8 mouse cellular contexts compared by ENCODE assay signal in genomic region chr7:142967884-142968808, GRCm38 (mm10). TPM values are rescaled to one million over a fixed set of nuclear protein-coding genes. Genes with fewer than 3 reads are reported as not detected.
A peak's percentile ranks its signal among the peaks of the same experiment; 100 is the strongest.
DNase-seq lines count a peak whose midpoint lies in the region; ATAC-seq and TF ChIP-seq lines count a peak whose summit lies in the region.

No protein-coding gene starts in this region.

- H3K9me3 ChIP-seq in kidney, embryonic 14.5 days (ENCODE audit: control insufficient read depth, low read length) = no peaks in the 10 kb centered on the region
- no peaks in the 10 kb centered on the region for H3K9me3 ChIP-seq in limb, embryonic 15.5 days
- no peaks in the 10 kb centered on the region for H3K9me3 ChIP-seq in midbrain, embryonic 14.5 days (ENCODE audit: control insufficient read depth, low read length)
- H3K9me3 ChIP-seq in stomach, embryonic 15.5 days = no peaks in the 10 kb centered on the region

- peaks cover 67% of the 10 kb centered on the region for H3K27me3 ChIP-seq in kidney, embryonic 14.5 days (ENCODE audit: control insufficient read depth, insufficient read depth, low read length)
- H3K27me3 ChIP-seq in limb, embryonic 15.5 days = peaks cover 77% of the 10 kb centered on the region
- peaks cover 68% of the 10 kb centered on the region for H3K27me3 ChIP-seq in midbrain, embryonic 14.5 days (ENCODE audit: control insufficient read depth, insufficient read depth, low read length)
- peaks cover 58% of the 10 kb centered on the region for H3K27me3 ChIP-seq in stomach, embryonic 15.5 days (replicated peaks)

- H3K4me1 ChIP-seq in kidney, embryonic 14.5 days (ENCODE audit: control insufficient read depth, insufficient read depth, low read length) = peaks cover 14% of the 10 kb centered on the region; the same call in 1 of the 2 replicates
- peaks cover 26% of the 10 kb centered on the region for H3K4me1 ChIP-seq in limb, embryonic 15.5 days
- peaks cover 18% of the 10 kb centered on the region for H3K4me1 ChIP-seq in midbrain, embryonic 14.5 days (ENCODE audit: control insufficient read depth, insufficient read depth, low read length)
- peaks cover 20% of the 10 kb centered on the region for H3K4me1 ChIP-seq in stomach, embryonic 15.5 days

- H3K36me3 ChIP-seq in kidney, embryonic 14.5 days (ENCODE audit: control insufficient read depth, insufficient read depth, low read length) = no peaks in the 10 kb centered on the region
- H3K36me3 ChIP-seq in limb, embryonic 15.5 days = no peaks in the 10 kb centered on the region
- no peaks in the 10 kb centered on the region for H3K36me3 ChIP-seq in midbrain, embryonic 14.5 days (ENCODE audit: control insufficient read depth, insufficient read depth, low read length)
- no peaks in the 10 kb centered on the region for H3K36me3 ChIP-seq in stomach, embryonic 15.5 days

- peak; percentile 85 for DNase-seq in ZHBTc4 (ENCODE audit: low read depth, low spot score)
- peak; percentile 93 for DNase-seq in brain, embryonic 14.5 days (ENCODE audit: low read depth)
- peak; percentile 32 to 65 for DNase-seq in frontal cortex, postnatal 10 days (ENCODE audit: low spot score in 2 of 2)
- DNase-seq in midbrain, embryonic 14.5 days = peak; percentile 90
- DNase-seq in cerebellum, adult 9-11 months = no peak

- peak; percentile 28; the same call in 1 of the 2 replicates for TF ChIP-seq CTCF in brain, embryonic 14.5 days (IDR thresholded peaks at IDR 0.05; ENCODE audit: borderline replicate concordance, extremely low read depth, insufficient read depth, insufficient read length)

- WGBS in kidney, embryonic 14.5 days = under 1% methylated on average over 90 of the region's 90 CpGs
- WGBS in limb, embryonic 15.5 days = under 1% methylated on average over 90 of the region's 90 CpGs
- under 1% methylated on average over 90 of the region's 90 CpGs for WGBS in midbrain, embryonic 14.5 days
- under 1% methylated on average over 89 of the region's 90 CpGs for WGBS in stomach, embryonic 15.5 days

- ATAC-seq in kidney, embryonic 14.5 days (ENCODE audit: low FRiP score, low TSS enrichment) = peak; percentile 73
- ATAC-seq in limb, embryonic 15.5 days (ENCODE audit: insufficient number of reproducible peaks, low FRiP score, low TSS enrichment, low read depth) = peak; percentile 62; the same call in 1 of the 2 replicates
- peak; percentile 60; the same call in 1 of the 2 replicates for ATAC-seq in midbrain, embryonic 14.5 days (ENCODE audit: low FRiP score, low TSS enrichment)
- ATAC-seq in stomach, embryonic 15.5 days (ENCODE audit: insufficient read depth, low FRiP score, low read depth) = peak; percentile 32; the same call in 1 of the 2 replicates

- no peak for TF ChIP-seq POLR2A in brain, embryonic 14.5 days (IDR thresholded peaks at IDR 0.05; ENCODE audit: borderline replicate concordance, extremely low read depth, insufficient read depth, insufficient read length, poor library complexity, severe bottlenecking)

- peak overlapping the region; percentile 91 for H3K4me2 ChIP-seq in kidney, embryonic 14.5 days (replicated peaks; ENCODE audit: low read depth, low read length)
- H3K4me2 ChIP-seq in limb, embryonic 15.5 days = peak overlapping the region; percentile 92
- H3K4me2 ChIP-seq in midbrain, embryonic 14.5 days (ENCODE audit: low read length) = peak overlapping the region; percentile 90
- H3K4me2 ChIP-seq in stomach, embryonic 15.5 days = peak overlapping the region; percentile 100

- no peak overlapping the region for H3K27ac ChIP-seq in kidney, embryonic 14.5 days (ENCODE audit: low read depth, low read length)
- no peak overlapping the region; the same call in 1 of the 2 replicates for H3K27ac ChIP-seq in limb, embryonic 15.5 days
- no peak overlapping the region for H3K27ac ChIP-seq in midbrain, embryonic 14.5 days (replicated peaks; ENCODE audit: low read depth, low read length)
- H3K27ac ChIP-seq in stomach, embryonic 15.5 days = peak overlapping the region; percentile 76

- peak overlapping the region; percentile 44 for H3K4me3 ChIP-seq in kidney, embryonic 14.5 days (ENCODE audit: low read length)
- H3K4me3 ChIP-seq in limb, embryonic 15.5 days = peak overlapping the region; percentile 49
- H3K4me3 ChIP-seq in midbrain, embryonic 14.5 days (replicated peaks; ENCODE audit: low read depth, low read length) = peak overlapping the region; percentile 44
- peak overlapping the region; percentile 48 for H3K4me3 ChIP-seq in stomach, embryonic 15.5 days (replicated peaks)

- H3K9ac ChIP-seq in kidney, embryonic 14.5 days (ENCODE audit: low read depth, low read length) = peak overlapping the region; percentile 38
- H3K9ac ChIP-seq in limb, embryonic 15.5 days = peak overlapping the region; percentile 38; the same call in 1 of the 2 replicates
- peak overlapping the region; percentile 31; the same call in 1 of the 2 replicates for H3K9ac ChIP-seq in midbrain, embryonic 14.5 days (replicated peaks; ENCODE audit: low read length)
- H3K9ac ChIP-seq in stomach, embryonic 15.5 days = peak overlapping the region; percentile 29; the same call in 1 of the 2 replicates

RNA-seq across cellular contexts. Expression of gene Ascl2, which starts 0.9 kb away (rescaled TPM):
- polyA plus RNA-seq in brain, embryonic 14.5 days (2012; rRNA removed) = 0.72 and 0.98 TPM in 2 replicates
- 0.43 and 0.67 TPM in 2 replicates for polyA plus RNA-seq in kidney, embryonic 14.5 days (2014; fragmentation: Nextera tagmentation; extraction: Ambion mirVana)
- 1.8 TPM in 2 replicates for polyA plus RNA-seq in limb, embryonic 15.5 days (2015; fragmentation: Nextera tagmentation; extraction: Ambion mirVana)
- polyA plus RNA-seq in midbrain, embryonic 14.5 days (2014; fragmentation: Nextera tagmentation; extraction: Ambion mirVana) = 0.47 and 0.61 TPM in 2 replicates
- 5.5 and 6.1 TPM in 2 replicates for polyA plus RNA-seq in stomach, embryonic 15.5 days (2015; fragmentation: Nextera tagmentation; extraction: Ambion mirVana)

RNA-seq across cellular contexts. Expression of gene Tspan32, which starts 36.7 kb away (rescaled TPM):
- 0.16 and 0.42 TPM in 2 replicates for polyA plus RNA-seq in brain, embryonic 14.5 days (2012; rRNA removed)
- polyA plus RNA-seq in kidney, embryonic 14.5 days (2014; fragmentation: Nextera tagmentation; extraction: Ambion mirVana) = 0.79 and 0.97 TPM in 2 replicates
- 7.2 and 8.3 TPM in 2 replicates for polyA plus RNA-seq in limb, embryonic 15.5 days (2015; fragmentation: Nextera tagmentation; extraction: Ambion mirVana)
- polyA plus RNA-seq in midbrain, embryonic 14.5 days (2014; fragmentation: Nextera tagmentation; extraction: Ambion mirVana) = 0.27 and 0.57 TPM in 2 replicates
- polyA plus RNA-seq in stomach, embryonic 15.5 days (2015; fragmentation: Nextera tagmentation; extraction: Ambion mirVana) = 3.6 and 7.3 TPM in 2 replicates

RNA-seq across cellular contexts. Expression of gene Th, which starts 37.2 kb away (rescaled TPM):
- 14.8 and 17.9 TPM in 2 replicates for polyA plus RNA-seq in brain, embryonic 14.5 days (2012; rRNA removed)
- 0.10 and 0.22 TPM in 2 replicates for polyA plus RNA-seq in kidney, embryonic 14.5 days (2014; fragmentation: Nextera tagmentation; extraction: Ambion mirVana)
- polyA plus RNA-seq in limb, embryonic 15.5 days (2015; fragmentation: Nextera tagmentation; extraction: Ambion mirVana) = 0.21 and 0.47 TPM in 2 replicates
- polyA plus RNA-seq in midbrain, embryonic 14.5 days (2014; fragmentation: Nextera tagmentation; extraction: Ambion mirVana) = 25.9 and 34.2 TPM in 2 replicates
- 3.4 and 5.7 TPM in 2 replicates for polyA plus RNA-seq in stomach, embryonic 15.5 days (2015; fragmentation: Nextera tagmentation; extraction: Ambion mirVana)
